Mouse (Mus musculus): ENCODE results near the gene Eepd1.

The Eepd1 gene

GRCm38 (mm10) chr9:25573753-25574152 is 92.4 kb downstream of the Eepd1 start:
- TF ChIP-seq GATA4 (IDR thresholded peaks at IDR 0.05; ENCODE audit: insufficient replicate concordance, low read length): no peak

DNA sequence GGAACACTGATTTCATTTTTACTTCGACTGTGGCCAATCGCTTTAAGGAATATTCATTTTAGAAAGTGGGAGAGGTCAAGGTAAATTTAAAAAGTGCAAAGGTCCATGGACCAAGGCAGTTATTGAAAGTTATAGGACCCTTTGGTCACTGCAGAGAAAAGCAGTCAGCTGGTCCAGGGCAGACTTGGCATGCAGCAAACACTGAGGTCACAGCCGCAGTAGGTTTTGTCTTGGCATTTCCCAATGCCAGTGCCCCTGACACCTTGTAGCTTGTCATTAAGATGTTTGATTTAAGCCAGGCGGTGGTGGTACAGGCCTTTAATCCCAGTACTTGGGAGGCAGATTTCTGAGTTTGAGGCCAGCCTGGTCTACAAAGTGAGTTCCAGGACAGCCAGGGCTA is 92.8 kb downstream of the Eepd1 start:
- no peak for TF ChIP-seq GATA4 (IDR thresholded peaks at IDR 0.05; ENCODE audit: insufficient replicate concordance, low read length)

DNA sequence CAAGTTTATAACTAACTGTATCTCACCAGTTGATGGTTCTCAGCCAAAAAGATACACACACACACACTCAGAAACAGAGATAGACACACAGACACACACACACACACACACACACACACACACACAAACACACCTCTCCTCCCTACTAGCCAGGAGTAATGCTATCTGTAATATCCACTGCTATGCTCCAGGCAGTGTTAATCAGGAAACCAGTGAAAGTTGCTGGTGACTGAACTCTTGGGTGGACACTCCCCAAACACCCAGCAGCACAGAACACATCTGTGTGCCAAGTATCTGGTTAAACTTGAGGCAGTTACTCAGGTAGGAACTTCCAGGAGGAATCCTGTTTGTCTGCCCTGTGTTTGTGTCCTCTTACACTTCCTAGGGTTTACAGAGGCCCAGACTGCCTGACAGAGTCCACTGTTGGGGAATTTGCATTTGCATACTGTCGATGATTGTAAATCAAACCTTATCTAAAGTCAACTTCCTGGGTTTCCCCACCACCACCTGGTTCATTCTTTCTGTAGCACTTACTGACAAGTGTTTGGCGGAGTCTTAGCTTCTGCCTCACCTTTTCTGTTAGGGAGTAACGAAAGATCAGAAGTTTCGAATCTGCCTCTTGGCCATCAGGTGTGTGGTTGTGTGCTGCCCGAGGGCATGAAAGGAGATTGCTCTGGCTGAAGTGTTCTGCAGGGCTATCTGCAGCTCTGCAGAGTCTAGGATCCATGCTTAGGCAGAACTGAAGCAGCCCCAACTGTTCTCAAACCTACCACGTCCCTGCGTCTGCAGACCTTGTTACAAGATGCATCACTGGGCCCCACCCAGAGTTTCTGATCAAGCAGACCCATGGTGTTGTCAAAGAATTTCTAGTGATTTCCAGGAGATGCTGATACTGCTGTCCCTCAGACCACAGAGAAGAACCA is 97.6 kb downstream of the Eepd1 start:
- no peak for TF ChIP-seq GATA4 (IDR thresholded peaks at IDR 0.05; ENCODE audit: insufficient replicate concordance, low read length)

- TF ChIP-seq GATA4 (IDR thresholded peaks at IDR 0.05; ENCODE audit: insufficient replicate concordance, low read length): no peak
These were observed 102.3 kb downstream of the Eepd1 start for GRCm38 (mm10) chr9:25583621-25584020.

GRCm38 (mm10) chr9:25585614-25586013 is 104.3 kb downstream of the Eepd1 start:
- no peak for TF ChIP-seq GATA4 (IDR thresholded peaks at IDR 0.05; ENCODE audit: insufficient replicate concordance, low read length)

DNA sequence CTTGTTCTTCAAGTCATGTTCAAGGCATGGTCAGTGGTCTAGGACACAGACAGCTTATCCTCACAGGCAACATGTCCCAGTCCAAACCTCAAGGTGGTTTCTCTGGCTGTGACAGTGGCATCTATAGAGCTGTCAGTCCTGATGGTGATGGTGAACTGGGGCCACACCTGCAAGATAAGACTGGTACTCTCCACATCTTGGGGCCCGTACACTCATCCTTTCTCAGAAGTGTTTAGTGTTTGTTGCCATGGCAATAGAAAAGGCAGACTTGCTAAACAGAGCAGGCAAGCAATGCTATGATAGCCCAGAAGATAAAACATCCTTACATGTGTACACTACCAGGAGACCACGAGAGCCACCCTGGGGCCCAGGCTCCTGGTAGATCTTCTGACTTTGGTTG is 107.2 kb downstream of the Eepd1 start:
- no peak for TF ChIP-seq GATA4 (IDR thresholded peaks at IDR 0.05; ENCODE audit: insufficient replicate concordance, low read length)

GRCm38 (mm10) chr9:25590740-25591139 is 109.4 kb downstream of the Eepd1 start:
- TF ChIP-seq GATA4 (IDR thresholded peaks at IDR 0.05; ENCODE audit: insufficient replicate concordance, low read length): no peak

DNA sequence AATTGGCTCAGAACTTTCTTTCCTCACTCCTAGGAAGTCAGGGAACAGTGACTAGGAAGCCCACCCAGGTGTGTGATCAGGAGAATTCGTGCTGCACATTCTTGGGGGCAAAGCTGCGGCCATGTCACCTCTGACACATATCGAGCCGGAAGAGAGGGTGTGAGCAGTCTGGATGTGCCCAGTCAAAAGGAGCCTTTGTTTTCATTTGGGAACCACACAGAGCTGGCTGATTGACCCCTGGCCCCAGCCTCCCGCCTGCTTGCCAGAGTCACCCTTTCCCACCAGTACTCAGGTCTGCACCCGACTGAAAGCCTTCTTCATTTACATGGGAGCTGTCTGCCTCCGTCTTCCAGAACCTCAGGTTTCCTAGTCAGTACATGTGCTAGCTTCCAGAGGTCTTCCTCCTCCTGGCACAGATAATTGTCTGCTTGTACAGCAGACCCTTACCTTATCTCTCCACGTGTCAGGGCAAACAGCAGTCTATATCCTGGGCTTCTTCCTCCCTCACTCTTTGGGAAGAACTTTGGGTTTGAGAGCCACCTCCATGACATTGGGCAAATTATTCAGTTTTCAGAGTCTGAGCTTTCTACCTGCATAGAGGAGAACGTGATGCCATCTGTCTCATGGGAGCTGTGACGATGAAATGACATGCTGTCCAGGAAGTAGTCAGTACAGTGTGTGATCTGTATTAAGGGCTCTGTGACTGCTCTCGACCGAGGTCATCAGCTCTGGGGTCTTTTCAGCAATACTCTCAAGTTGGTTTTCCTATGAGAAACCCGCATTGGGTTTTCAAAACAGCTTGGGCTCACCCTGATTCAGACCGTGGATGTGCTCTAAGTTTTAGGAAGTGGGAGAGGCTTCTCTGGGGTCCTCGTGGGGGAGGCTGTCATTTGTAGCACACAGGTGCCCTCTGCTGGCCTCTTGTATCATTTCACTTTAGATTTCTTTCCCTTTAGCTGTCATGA is 110.3 kb downstream of the Eepd1 start:
- no peak for TF ChIP-seq GATA4 (IDR thresholded peaks at IDR 0.05; ENCODE audit: insufficient replicate concordance, low read length)

DNA sequence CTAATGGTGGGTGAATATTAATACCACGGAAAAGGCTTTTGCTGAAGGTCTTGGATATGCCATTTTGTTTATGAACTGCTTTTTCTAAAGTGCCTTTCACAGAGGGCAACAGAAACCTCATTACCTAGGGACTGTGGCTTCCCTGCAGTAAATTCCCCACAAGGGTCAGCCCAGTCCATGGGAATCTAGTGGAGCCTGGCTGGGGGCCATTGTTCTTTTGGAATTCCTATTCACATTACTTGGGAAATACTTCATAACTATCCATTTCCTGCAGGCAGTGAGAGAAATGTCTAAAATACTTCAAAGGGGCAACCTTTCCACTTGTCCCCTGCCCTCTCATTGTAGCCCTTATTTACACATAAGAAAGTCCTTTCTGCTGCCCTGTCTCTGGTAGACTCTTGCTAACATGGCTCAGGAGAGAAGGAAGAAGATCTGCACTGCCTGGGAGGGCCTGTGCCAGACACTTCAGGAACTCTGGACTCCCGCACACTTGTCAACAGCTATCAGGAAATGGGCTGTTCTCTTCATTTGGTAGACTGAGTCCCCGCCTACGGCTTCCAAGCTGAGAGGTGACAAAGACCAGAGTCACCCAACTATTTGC is 111.1 kb downstream of the Eepd1 start:
- no peak for TF ChIP-seq GATA4 (IDR thresholded peaks at IDR 0.05; ENCODE audit: insufficient replicate concordance, low read length)

GRCm38 (mm10) chr9:25624744-25625143 is 143.4 kb downstream of the Eepd1 start:
- no peak for TF ChIP-seq GATA4 (IDR thresholded peaks at IDR 0.05; ENCODE audit: insufficient replicate concordance, low read length)

- no peak for TF ChIP-seq GATA4 (IDR thresholded peaks at IDR 0.05; ENCODE audit: insufficient replicate concordance, low read length)
These were observed 148.3 kb downstream of the Eepd1 start for GRCm38 (mm10) chr9:25629531-25630099.

All from liver, adult (tissue).